Mouse (Mus musculus): ENCODE results near the gene Bid. TPM values are rescaled to one million over a fixed set of nuclear protein-coding genes. Genes with fewer than 3 reads are reported as not detected.

The Bid gene
- polyA plus RNA-seq, 1 experiment from 2014 or later, result 19.4 TPM

Other genes starting within 250 kb of the Bid start
- gene Slc25a18, start 143.3 kb downstream of the Bid start, polyA plus RNA-seq (2016; fragmentation: Nextera tagmentation; extraction: Ambion mirVana), result 2.2 and 2.9 TPM in 2 replicates
- gene Atp6v1e1, start 94.1 kb downstream of the Bid start, polyA plus RNA-seq (2016; fragmentation: Nextera tagmentation; extraction: Ambion mirVana), result 178 and 180 TPM in 2 replicates
- 38.2 and 40.0 TPM in 2 replicates for gene Bcl2l13, start 80.6 kb downstream of the Bid start, polyA plus RNA-seq (2016; fragmentation: Nextera tagmentation; extraction: Ambion mirVana)
- gene Mical3, start 214.1 kb upstream of the Bid start, polyA plus RNA-seq (2016; fragmentation: Nextera tagmentation; extraction: Ambion mirVana), result 20.7 and 22.7 TPM in 2 replicates